Mouse (Mus musculus) ES-E14 (cell line): ENCODE results near the gene 4933405L10Rik. TPM values are rescaled to one million over a fixed set of nuclear protein-coding genes. Genes with fewer than 3 reads are reported as not detected.

Experiments used
- DNase-seq: peaks from one replicate; pipeline ENCODE4 v3.0.0-alpha.2; 2013; ENCODE audit warnings: low read depth, low spot score
- H3K27ac ChIP-seq: 2 replicates; pipeline ENCODE4 v1.5.1; 2012; ENCODE audit warnings: low read depth, mild to moderate bottlenecking, low read length, moderate library complexity, mixed read lengths; ENCODE audit not compliant: poor library complexity, insufficient read depth, severe bottlenecking
- H3K36me3 ChIP-seq: 2 replicates; pipeline ENCODE4 v1.6.1; 2012; ENCODE audit warnings: mild to moderate bottlenecking, low read length, moderate library complexity, mixed read lengths; ENCODE audit not compliant: control insufficient read depth, poor library complexity, insufficient read depth, severe bottlenecking
- H3K4me1 ChIP-seq, 2 experiments: fragments of 150-350 bp in 1 of 2; sonication (generic) in 1 of 2; 2 replicates each; pipeline ENCODE4 v1.6.1; 2012; ENCODE audit warnings: low read length in 2 of 2, mild to moderate bottlenecking in 1 of 2, mixed read lengths in 1 of 2; ENCODE audit not compliant: control insufficient read depth in 2 of 2, insufficient read depth in 2 of 2, poor library complexity in 1 of 2
- H3K4me3 ChIP-seq, 2 experiments: fragments of 150-350 bp in 1 of 2; sonication (generic) in 1 of 2; 2 replicates each; pipeline ENCODE4 v1.5.1; 2012; ENCODE audit warnings: low read length in 2 of 2, low read depth in 1 of 2, mild to moderate bottlenecking in 1 of 2, mixed read lengths in 1 of 2; ENCODE audit not compliant: insufficient read depth in 1 of 2, poor library complexity in 1 of 2, severe bottlenecking in 1 of 2
- H3K9ac ChIP-seq: 2 replicates; pipeline ENCODE4 v1.6.1; 2012; ENCODE audit warnings: low read depth, mild to moderate bottlenecking, low read length, mixed read lengths; ENCODE audit not compliant: poor library complexity, insufficient read depth, severe bottlenecking
- H3K9me3 ChIP-seq: fragments of 150-350 bp; sonication (generic); 2 replicates; pipeline ENCODE4 v1.6.1; 2012; ENCODE audit warnings: low read depth, mild to moderate bottlenecking, low read length; ENCODE audit not compliant: control insufficient read depth, insufficient read depth
- CHD2 ChIP-seq: IDR thresholded peaks from 2 replicates; pipeline ENCODE4 v1.6.1; 2014; ENCODE audit warnings: mild to moderate bottlenecking, low read depth, low read length, inconsistent platforms
- HCFC1 ChIP-seq: IDR thresholded peaks from 2 replicates; pipeline ENCODE4 v1.6.1; 2012; ENCODE audit warnings: low read length, inconsistent platforms, borderline replicate concordance; ENCODE audit not compliant: insufficient read depth
- MAFK ChIP-seq: IDR thresholded peaks from 2 replicates; pipeline ENCODE4 v1.6.1; 2014; ENCODE audit warnings: mild to moderate bottlenecking, low read depth, low read length, inconsistent platforms; ENCODE audit not compliant: insufficient read depth
- ZC3H11A ChIP-seq: IDR thresholded peaks from 2 replicates; pipeline ENCODE4 v1.6.1; 2012; ENCODE audit warnings: low read depth, mild to moderate bottlenecking, inconsistent platforms, low read length, borderline replicate concordance
- ZNF384 ChIP-seq: IDR thresholded peaks from 2 replicates; pipeline ENCODE4 v1.6.1; 2012; ENCODE audit warnings: low read depth, low read length, inconsistent platforms
- in situ Hi-C, 2 experiments: fragments of 600-800 bp; cut with MboI; formaldehyde crosslinking; loops; one replicate each; pipeline ENCODE4 v1.15.1; 2025; ENCODE audit warnings: low sequenced_read_pairs in 2 of 2, inconsistent platforms in 1 of 2; ENCODE audit not compliant: unreplicated experiment in 2 of 2
- total RNA-seq: library from RNA; depleted of rRNA; stranded (reverse); fragments of 300-350 nt; gene quantifications from 2 replicates; pipeline ENCODE4 v1.2.3, GENCODE M21; 2012; rRNA removed

4933405L10Rik gene
- total RNA-seq, 1 experiment, result 0.18 TPM

DNA sequence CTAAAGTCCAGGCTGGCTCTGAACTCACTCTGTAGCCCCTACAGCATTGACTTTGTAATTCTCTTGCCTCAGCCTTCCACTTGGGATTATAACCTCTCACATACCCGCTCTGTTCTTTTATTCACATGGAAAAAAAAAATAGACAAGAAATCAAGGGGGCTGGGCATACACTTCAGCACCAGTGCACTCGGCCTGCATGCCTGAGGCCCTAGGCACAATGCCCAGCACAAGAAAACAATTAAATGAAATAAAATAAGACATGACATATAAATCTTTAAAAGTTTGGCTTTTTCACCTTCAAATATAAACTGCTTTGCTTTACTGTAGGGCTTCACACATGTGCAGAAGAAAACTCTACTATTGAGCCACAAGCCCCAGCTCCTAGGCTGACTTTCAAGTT is 46.5 kb downstream of the 4933405L10Rik start:
- no peak overlapping the region for H3K4me3 ChIP-seq
- TF ChIP-seq MAFK, result no peak
- no peak for TF ChIP-seq CHD2
- no peak for TF ChIP-seq ZC3H11A
- no peak for TF ChIP-seq HCFC1
- TF ChIP-seq ZNF384, result no peak
- no peak overlapping the region for H3K27ac ChIP-seq
- no peaks in the 10 kb centered on the region for H3K9me3 ChIP-seq
- no peak for DNase-seq
- H3K36me3 ChIP-seq, result no peaks in the 10 kb centered on the region
- in situ Hi-C loops, result no loop called here
- peaks cover 5 to 6% of the 10 kb centered on the region in 2 experiments; a peak in 2 of 4 replicates for H3K4me1 ChIP-seq
- H3K9ac ChIP-seq, result no peak overlapping the region

DNA sequence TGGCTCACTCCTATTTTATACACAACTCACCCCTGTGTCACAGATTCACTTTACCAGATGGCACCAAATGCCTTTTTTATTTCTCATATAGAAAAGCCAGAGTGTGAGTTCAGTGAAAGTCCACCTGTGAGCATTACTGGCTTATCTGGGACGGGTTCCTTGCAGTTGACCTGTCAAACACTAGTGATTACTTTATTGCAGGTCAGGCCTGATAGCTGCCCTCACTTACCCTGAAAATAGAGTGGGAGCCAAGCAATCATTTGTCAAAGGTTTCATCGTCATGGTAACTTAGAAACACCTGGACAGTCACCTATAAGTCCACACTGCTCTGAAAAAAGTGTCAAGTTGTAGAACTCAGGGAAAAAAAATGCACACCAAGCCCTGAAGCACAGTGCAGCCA is 47.2 kb downstream of the 4933405L10Rik start:
- no peak for DNase-seq
- Histone ChIP-seq H3K4me3 (no peak overlapping the region), H3K9me3 (no peaks in the 10 kb centered on the region), H3K4me1 (peaks cover 5 to 6% of the 10 kb centered on the region in 2 experiments; a peak in 2 of 4 replicates), H3K27ac (no peak overlapping the region), H3K36me3 (no peaks in the 10 kb centered on the region), H3K9ac (no peak overlapping the region)
- in situ Hi-C loops, result no loop called here
- TF ChIP-seq MAFK (no peak), CHD2 (no peak), ZNF384 (no peak), HCFC1 (no peak), ZC3H11A (no peak)

- DNase-seq, result no peak
- no peak for TF ChIP-seq MAFK
- TF ChIP-seq ZNF384, result no peak
- no peak for TF ChIP-seq CHD2
- no peak for TF ChIP-seq HCFC1
- TF ChIP-seq ZC3H11A, result no peak
- in situ Hi-C loops, result no loop called here
- peak overlapping the region; percentile 91 to 95 for H3K4me3 ChIP-seq
- H3K9ac ChIP-seq, result peak overlapping the region; percentile 85
- no peaks in the 10 kb centered on the region for H3K36me3 ChIP-seq
- H3K4me1 ChIP-seq, result 0 out of 4 replicates have a peak, but pooled peaks cover 0 to 2% of the 10 kb centered on the region in 2 experiments
- H3K9me3 ChIP-seq, result no peaks in the 10 kb centered on the region
- H3K27ac ChIP-seq, result no peak overlapping the region
Measured at GRCm38 (mm10) chr8:105757796-105758276, 50.4 kb downstream of the 4933405L10Rik start.

DNA sequence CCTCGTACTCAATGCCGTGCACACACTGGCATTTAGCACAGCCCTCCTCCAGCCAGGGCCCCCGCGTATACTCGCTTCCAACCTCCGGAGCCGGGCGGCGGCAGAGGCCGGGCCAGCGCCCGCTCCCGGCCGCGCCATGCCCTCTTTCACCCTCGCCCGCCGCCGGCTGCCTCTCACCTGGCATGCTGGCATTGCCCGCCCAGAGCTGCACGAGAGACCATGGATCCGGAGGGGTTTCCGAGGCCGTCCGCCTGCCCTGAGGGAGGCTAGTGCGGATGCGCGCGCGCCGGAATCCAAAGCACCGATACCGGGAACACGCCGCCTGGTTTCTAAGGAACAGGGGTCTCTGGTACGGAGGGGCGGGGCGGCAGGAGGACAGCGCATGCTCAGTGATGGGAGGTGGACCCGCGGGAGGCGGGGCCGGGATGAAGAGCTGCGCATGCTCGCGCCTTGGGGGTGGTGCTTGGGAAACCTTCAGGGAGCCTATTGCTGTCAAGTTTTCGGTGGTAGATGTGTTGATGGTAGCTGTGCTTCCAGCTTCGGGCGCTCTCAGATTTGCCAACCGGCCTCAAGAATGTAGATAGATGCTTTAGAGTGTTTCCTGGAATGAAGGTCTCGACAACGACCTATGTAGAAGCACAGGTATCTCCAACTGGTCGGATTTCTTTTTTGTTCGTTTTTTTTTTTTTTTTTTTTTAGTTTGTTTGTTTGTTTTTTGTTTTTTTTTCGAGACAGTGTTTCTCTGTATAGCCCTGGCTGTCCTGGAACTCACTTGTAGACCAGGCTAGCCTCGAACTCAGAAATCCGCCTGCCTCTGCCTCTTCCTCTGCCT is 51.0 kb downstream of the 4933405L10Rik start, which contains the start of gene Gfod2:
Gfod2 (minus strand) TSS at position 388 of the 832 bp plus-strand sequence.
- in situ Hi-C loops, result no loop called here
- H3K9me3 ChIP-seq, result no peaks in the 10 kb centered on the region
- H3K4me1 ChIP-seq, result 0 out of 4 replicates have a peak, but pooled peaks cover 0 to 2% of the 10 kb centered on the region in 2 experiments
- H3K4me3 ChIP-seq, result peak within 1 kb of the TSS; percentile 91 to 95
- DNase-seq, result peak; percentile 96
- no peaks in the 10 kb centered on the region for H3K36me3 ChIP-seq
- no peak within 1 kb of the TSS for H3K27ac ChIP-seq
- TF ChIP-seq ZNF384 (peak; percentile 69), CHD2 (no peak), MAFK (no peak), HCFC1 (no peak; the same call in none of the 2 replicates)
- H3K9ac ChIP-seq, result peak within 1 kb of the TSS; percentile 85

Other genes with a start within 250 kb of the 4933405L10Rik start
- gene Tppp3, start 236.1 kb upstream of the 4933405L10Rik start, total RNA-seq, result 16.7 and 17.3 TPM in 2 replicates
- gene Zdhhc1, start 210.8 kb upstream of the 4933405L10Rik start, total RNA-seq, result 3.2 and 7.6 TPM in 2 replicates
- 0.67 and 0.74 TPM in 2 replicates for gene Hsd11b2, start 188.9 kb upstream of the 4933405L10Rik start, total RNA-seq
- 65.1 and 85.5 TPM in 2 replicates for gene Atp6v0d1, start 141.6 kb upstream of the 4933405L10Rik start, total RNA-seq
- gene Ripor1, start 102.4 kb upstream of the 4933405L10Rik start, total RNA-seq, result 3.5 and 5.6 TPM in 2 replicates
- 49.4 and 65.5 TPM in 2 replicates for gene Ctcf, start 71.1 kb upstream of the 4933405L10Rik start, total RNA-seq
- gene Agrp, start 70.3 kb upstream of the 4933405L10Rik start, total RNA-seq, result 0.71 and 1.1 TPM in 2 replicates
- gene Carmil2, start 21.4 kb upstream of the 4933405L10Rik start, total RNA-seq, result 1.6 and 3.8 TPM in 2 replicates
- gene Acd, start 6.6 kb upstream of the 4933405L10Rik start, total RNA-seq, result 8.6 and 8.9 TPM in 2 replicates
- gene Pard6a, start 6.5 kb upstream of the 4933405L10Rik start, total RNA-seq, result 14.3 and 14.9 TPM in 2 replicates
- 20.4 and 26.3 TPM in 2 replicates for gene Enkd1, start 555 bp downstream of the 4933405L10Rik start, total RNA-seq
- gene Gfod2, start 51.0 kb downstream of the 4933405L10Rik start, total RNA-seq, result 9.3 and 11.0 TPM in 2 replicates
- 12.9 and 13.7 TPM in 2 replicates for gene Ranbp10, start 119.7 kb downstream of the 4933405L10Rik start, total RNA-seq
- 0.13 and 0.26 TPM in 2 replicates for gene Tsnaxip1, start 120.1 kb downstream of the 4933405L10Rik start, total RNA-seq
- 82.2 and 127 TPM in 2 replicates for gene Cenpt, start 145.6 kb downstream of the 4933405L10Rik start, total RNA-seq
- 31.5 and 52.5 TPM in 2 replicates for gene Thap11, start 147.5 kb downstream of the 4933405L10Rik start, total RNA-seq
- gene Nutf2, start 152.9 kb downstream of the 4933405L10Rik start, total RNA-seq, result 185 and 242 TPM in 2 replicates
- 93.9 and 117 TPM in 2 replicates for gene Edc4, start 173.2 kb downstream of the 4933405L10Rik start, total RNA-seq
- gene Nrn1l, start 185.9 kb downstream of the 4933405L10Rik start, total RNA-seq, result 2.1 and 2.7 TPM in 2 replicates
- 13.2 and 13.7 TPM in 2 replicates for gene Pskh1, start 192.8 kb downstream of the 4933405L10Rik start, total RNA-seq
- gene Ctrl, start 226.2 kb downstream of the 4933405L10Rik start, total RNA-seq, result 3.6 and 5.3 TPM in 2 replicates
- 70.9 and 81.5 TPM in 2 replicates for gene Psmb10, start 230.8 kb downstream of the 4933405L10Rik start, total RNA-seq
- 2.4 and 3.6 TPM in 2 replicates for gene Lcat, start 235.7 kb downstream of the 4933405L10Rik start, total RNA-seq